Mouse (Mus musculus): ENCODE results near the gene 4933428G20Rik. TPM values are rescaled to one million over a fixed set of nuclear protein-coding genes. Genes with fewer than 3 reads are reported as not detected.

Gene 4933428G20Rik
- polyA plus RNA-seq, 1 experiment from 2014 or later: not detected

DNA sequence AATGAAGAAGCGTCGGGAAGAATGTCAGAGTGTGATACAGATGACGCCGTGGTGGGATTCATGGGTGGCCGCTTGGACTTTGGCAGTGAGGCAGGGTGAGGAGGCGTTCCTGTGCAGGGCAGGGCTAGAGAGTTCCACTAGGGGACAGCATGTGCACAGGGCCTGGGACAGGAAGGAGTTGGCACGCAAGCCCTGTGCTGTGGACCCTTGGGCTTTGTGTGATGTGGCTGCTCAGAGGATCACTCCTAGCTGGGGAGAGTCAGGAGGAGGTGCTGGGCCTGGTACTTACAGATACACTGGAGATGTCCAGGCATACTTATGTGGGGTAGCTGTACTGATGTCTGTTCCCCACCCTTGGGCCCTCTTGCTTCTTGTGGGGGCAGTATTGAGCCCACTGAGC is 30.3 kb downstream of the 4933428G20Rik start:
- no peak overlapping the region for H3K27ac ChIP-seq
- 97% methylated on average over 7 of the region's 7 CpGs for WGBS (ENCODE audit: missing documents)
- H3K36me3 ChIP-seq (ENCODE audit: inconsistent target): peaks cover 66% of the 10 kb centered on the region; the same call in 1 of the 2 replicates
- no peaks in the 10 kb centered on the region for H3K79me2 ChIP-seq (ENCODE audit: inconsistent target)
- H3K4me3 ChIP-seq (ENCODE audit: inconsistent target): no peak overlapping the region

DNA sequence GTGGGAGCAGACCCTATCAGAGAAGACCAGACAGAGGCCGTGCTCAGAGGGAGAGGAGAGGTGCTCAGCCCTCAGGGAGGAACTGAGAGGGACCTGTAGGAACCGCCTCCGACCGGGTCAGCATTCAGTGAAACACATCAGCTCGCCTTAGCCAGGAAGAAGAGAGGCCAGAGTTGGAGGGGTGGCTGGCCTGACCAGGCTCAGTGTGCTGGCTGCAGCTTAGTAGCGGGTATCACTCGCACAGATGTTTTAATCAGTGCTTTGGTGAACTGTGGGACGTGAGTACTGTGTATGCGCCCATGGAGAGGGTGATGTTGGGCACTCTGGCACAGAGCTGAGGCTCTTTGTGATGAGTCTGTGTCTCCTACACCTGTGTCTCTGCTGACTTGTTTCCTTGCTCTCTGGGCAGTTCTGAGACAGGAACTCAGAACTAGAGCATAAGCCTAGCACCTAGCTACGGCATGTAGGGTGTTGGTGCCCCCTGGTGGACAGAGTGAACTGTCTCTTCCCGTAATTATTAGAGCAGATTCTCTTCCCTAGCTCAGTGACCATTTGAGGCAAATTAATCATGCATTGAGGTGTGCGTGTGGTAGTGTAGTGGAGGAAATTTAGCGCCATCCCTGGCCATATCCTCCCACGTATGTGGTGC is 31.4 kb downstream of the 4933428G20Rik start:
- 66% methylated on average over 14 of the region's 14 CpGs for WGBS (ENCODE audit: missing documents)
- Histone ChIP-seq H3K27ac (no peak overlapping the region), H3K79me2 (ENCODE audit: inconsistent target) (no peaks in the 10 kb centered on the region), H3K4me3 (ENCODE audit: inconsistent target) (no peak overlapping the region), H3K36me3 (ENCODE audit: inconsistent target) (peaks cover 69% of the 10 kb centered on the region)

DNA sequence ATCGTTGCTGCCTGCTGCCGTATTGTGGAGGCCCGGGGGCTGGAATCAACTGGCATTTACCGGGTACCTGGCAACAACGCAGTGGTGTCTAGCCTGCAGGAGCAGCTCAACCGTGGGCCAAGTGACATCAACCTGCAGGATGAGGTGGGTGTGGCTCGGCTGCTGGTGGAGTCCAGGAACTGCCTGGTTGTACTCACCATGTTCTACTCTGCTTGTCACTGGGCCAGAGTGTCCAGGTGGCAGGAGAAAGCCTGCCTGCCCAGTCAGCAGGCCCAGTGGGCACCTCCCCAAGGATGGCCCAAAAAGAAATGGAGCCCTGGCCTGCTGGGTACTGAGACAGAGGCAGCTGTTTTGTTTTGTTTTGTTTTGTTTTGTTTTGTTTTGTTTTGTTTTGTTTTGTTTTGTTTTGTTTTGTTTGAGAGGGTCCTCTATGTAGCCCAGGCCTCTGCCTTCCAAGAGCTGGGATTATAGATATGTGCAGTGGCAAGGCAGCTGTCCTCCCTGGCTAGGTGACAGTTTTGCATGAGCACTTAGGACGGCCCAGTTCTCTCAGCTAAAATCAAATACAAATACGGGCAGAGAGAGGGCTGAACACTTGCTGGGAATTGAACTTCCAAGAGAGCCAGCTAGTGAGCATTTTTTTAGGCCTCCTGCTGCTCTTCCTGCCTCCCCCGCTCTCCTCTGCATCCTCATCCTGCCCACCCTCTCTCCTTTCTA is 33.5 kb downstream of the 4933428G20Rik start:
- Histone ChIP-seq H3K36me3 (ENCODE audit: inconsistent target) (peaks cover 66% of the 10 kb centered on the region), H3K27ac (no peak overlapping the region), H3K79me2 (ENCODE audit: inconsistent target) (no peaks in the 10 kb centered on the region), H3K4me3 (ENCODE audit: inconsistent target) (no peak overlapping the region)
- WGBS (ENCODE audit: missing documents): 93% methylated on average over 10 of the region's 10 CpGs

- H3K36me3 ChIP-seq (ENCODE audit: inconsistent target): peaks cover 67% of the 10 kb centered on the region
- H3K4me3 ChIP-seq (ENCODE audit: inconsistent target): no peak overlapping the region
- no peak overlapping the region for H3K27ac ChIP-seq
- 93% methylated on average over 12 of the region's 12 CpGs for WGBS (ENCODE audit: missing documents)
- H3K79me2 ChIP-seq (ENCODE audit: inconsistent target): no peaks in the 10 kb centered on the region
Measured at GRCm38 (mm10) chr11:97465957-97466356, 34.2 kb downstream of the 4933428G20Rik start.

- Histone ChIP-seq H3K79me2 (ENCODE audit: inconsistent target) (no peaks in the 10 kb centered on the region), H3K36me3 (ENCODE audit: inconsistent target) (peaks cover 69% of the 10 kb centered on the region), H3K4me3 (ENCODE audit: inconsistent target) (no peak overlapping the region), H3K27ac (no peak overlapping the region)
- WGBS (ENCODE audit: missing documents): 95% methylated on average over 4 of the region's 4 CpGs
Measured at GRCm38 (mm10) chr11:97463991-97464390, 36.1 kb downstream of the 4933428G20Rik start.

DNA sequence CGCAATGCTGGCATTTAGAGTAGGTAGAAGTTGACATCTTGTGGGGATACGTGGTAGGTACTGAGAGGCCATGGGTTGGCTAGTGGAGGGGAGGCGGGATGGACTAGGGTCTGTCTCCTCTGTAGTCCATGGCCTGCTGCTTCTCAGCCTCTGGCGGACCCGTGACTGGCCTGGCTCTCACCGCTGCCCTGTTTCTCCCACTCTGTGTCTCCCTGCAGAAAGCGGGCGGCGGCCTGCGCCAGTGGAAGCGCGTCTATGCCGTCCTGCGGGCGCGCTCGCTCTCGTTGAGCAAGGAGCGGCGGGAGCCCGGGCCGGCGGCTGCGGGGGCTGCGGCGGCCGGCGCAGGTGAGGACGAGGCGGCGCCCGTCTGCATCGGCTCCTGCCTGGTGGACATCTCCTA is 37.0 kb downstream of the 4933428G20Rik start:
- WGBS (ENCODE audit: missing documents): 95% methylated on average over 33 of the region's 33 CpGs
- Histone ChIP-seq H3K27ac (no peak overlapping the region), H3K79me2 (ENCODE audit: inconsistent target) (no peaks in the 10 kb centered on the region), H3K4me3 (ENCODE audit: inconsistent target) (no peak overlapping the region), H3K36me3 (ENCODE audit: inconsistent target) (peaks cover 76% of the 10 kb centered on the region)

GRCm38 (mm10) chr11:97462538-97462937 is 37.6 kb downstream of the 4933428G20Rik start:
- H3K79me2 ChIP-seq (ENCODE audit: inconsistent target): no peaks in the 10 kb centered on the region
- peaks cover 73% of the 10 kb centered on the region for H3K36me3 ChIP-seq (ENCODE audit: inconsistent target)
- no peak overlapping the region for H3K27ac ChIP-seq
- H3K4me3 ChIP-seq (ENCODE audit: inconsistent target): no peak overlapping the region
- 89% methylated on average over 6 of the region's 6 CpGs for WGBS (ENCODE audit: missing documents)

DNA sequence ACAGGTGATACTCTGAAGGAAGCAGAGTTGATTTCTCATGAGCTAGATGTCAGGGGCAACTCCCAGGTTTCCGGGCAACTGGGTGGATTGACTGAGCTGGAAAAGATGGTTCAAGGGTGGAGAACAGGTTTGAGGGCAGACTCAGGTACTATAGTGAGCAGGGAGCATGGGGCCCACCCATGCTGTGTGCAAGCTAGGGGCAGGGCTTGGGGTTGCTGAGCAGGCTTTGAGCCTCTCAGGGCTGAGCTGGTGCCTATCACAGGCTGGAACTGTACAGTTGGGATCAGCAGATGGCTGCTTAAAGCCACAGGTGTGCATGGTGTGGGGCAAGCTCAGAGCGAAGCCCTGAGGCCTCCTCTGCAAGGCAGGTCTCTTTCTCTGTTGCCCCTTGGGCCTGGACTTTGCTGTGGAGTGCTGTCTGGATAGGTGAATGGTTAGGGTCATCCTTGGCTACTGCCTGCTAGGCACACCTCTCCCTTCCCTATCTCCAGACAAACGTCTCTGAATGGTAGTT is 38.8 kb downstream of the 4933428G20Rik start:
- Histone ChIP-seq H3K4me3 (ENCODE audit: inconsistent target) (no peak overlapping the region), H3K27ac (no peak overlapping the region), H3K36me3 (ENCODE audit: inconsistent target) (peaks cover 71% of the 10 kb centered on the region), H3K79me2 (ENCODE audit: inconsistent target) (no peaks in the 10 kb centered on the region)
- WGBS (ENCODE audit: missing documents): 88% methylated on average over 3 of the region's 3 CpGs

DNA sequence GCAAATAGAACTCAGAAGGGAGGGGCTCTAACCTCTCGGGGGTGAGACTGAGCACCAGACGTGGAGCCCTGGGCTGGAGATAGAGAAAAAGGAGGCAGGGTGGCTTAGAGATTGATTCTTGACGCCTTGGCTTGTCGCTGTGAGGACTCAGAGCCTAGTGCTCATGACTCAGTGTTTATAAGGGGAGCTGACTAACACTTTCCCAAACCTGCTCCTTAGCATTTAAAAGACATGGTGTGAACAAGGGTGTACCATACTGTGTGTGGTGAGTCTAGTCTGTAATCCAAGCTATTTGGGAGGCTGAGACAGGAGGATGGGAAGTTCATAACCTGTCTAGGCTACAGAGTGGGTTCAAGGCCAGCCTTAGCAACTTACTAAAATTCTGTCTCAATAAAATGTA is 43.0 kb downstream of the 4933428G20Rik start:
- no peak overlapping the region for H3K4me3 ChIP-seq (ENCODE audit: inconsistent target)
- no peak overlapping the region for H3K27ac ChIP-seq
- WGBS (ENCODE audit: missing documents): 93% methylated on average over 4 of the region's 4 CpGs
- peaks cover 75% of the 10 kb centered on the region; the same call in 1 of the 2 replicates for H3K36me3 ChIP-seq (ENCODE audit: inconsistent target)
- no peaks in the 10 kb centered on the region for H3K79me2 ChIP-seq (ENCODE audit: inconsistent target)

- peaks cover 45% of the 10 kb centered on the region; the same call in 1 of the 2 replicates for H3K36me3 ChIP-seq (ENCODE audit: inconsistent target)
- H3K27ac ChIP-seq: no peak overlapping the region
- no peak overlapping the region for H3K4me3 ChIP-seq (ENCODE audit: inconsistent target)
- no peaks in the 10 kb centered on the region for H3K79me2 ChIP-seq (ENCODE audit: inconsistent target)
- WGBS (ENCODE audit: missing documents): 94% methylated on average over 13 of the region's 15 CpGs
Measured at GRCm38 (mm10) chr11:97451625-97452024, 48.5 kb downstream of the 4933428G20Rik start.

GRCm38 (mm10) chr11:97450305-97450922 is 49.7 kb downstream of the 4933428G20Rik start:
- Histone ChIP-seq H3K27ac (no peak overlapping the region), H3K79me2 (ENCODE audit: inconsistent target) (no peaks in the 10 kb centered on the region), H3K36me3 (ENCODE audit: inconsistent target) (peaks cover 44% of the 10 kb centered on the region; the same call in 1 of the 2 replicates), H3K4me3 (ENCODE audit: inconsistent target) (no peak overlapping the region)
- WGBS (ENCODE audit: missing documents): 85% methylated on average over 10 of the region's 10 CpGs

GRCm38 (mm10) chr11:97449601-97450293 is 50.4 kb downstream of the 4933428G20Rik start:
- 48% methylated on average over 15 of the region's 15 CpGs for WGBS (ENCODE audit: missing documents)
- Histone ChIP-seq H3K27ac (no peak overlapping the region), H3K79me2 (ENCODE audit: inconsistent target) (no peaks in the 10 kb centered on the region), H3K4me3 (ENCODE audit: inconsistent target) (no peak overlapping the region), H3K36me3 (ENCODE audit: inconsistent target) (peaks cover 50% of the 10 kb centered on the region; the same call in 1 of the 2 replicates)

- Histone ChIP-seq H3K36me3 (ENCODE audit: inconsistent target) (peaks cover 45% of the 10 kb centered on the region; the same call in 1 of the 2 replicates), H3K4me3 (ENCODE audit: inconsistent target) (no peak overlapping the region), H3K79me2 (ENCODE audit: inconsistent target) (no peaks in the 10 kb centered on the region; the same call in 1 of the 2 replicates), H3K27ac (no peak overlapping the region)
- 67% methylated on average over 11 of the region's 11 CpGs for WGBS (ENCODE audit: missing documents)
Measured at GRCm38 (mm10) chr11:97448611-97449394, 51.3 kb downstream of the 4933428G20Rik start.

DNA sequence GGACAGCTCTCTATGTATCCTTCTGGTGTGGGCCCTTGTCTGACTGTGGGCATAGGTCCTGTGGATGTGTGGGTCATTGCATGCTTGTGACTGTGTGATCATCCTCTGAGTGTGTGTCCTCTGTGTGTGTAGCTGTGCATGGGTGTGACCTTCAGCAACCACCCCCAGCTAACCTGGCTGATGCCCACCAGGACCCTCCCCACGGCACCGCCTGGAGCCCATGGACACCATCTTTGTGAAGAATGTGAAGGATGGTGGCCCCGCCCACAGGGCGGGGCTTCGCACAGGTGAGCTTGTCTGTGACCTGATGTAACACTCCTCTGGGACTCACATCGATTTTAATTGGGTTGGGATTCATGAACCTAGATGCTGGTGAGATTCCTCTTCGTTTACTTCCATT is 52.2 kb downstream of the 4933428G20Rik start:
- Histone ChIP-seq H3K27ac (no peak overlapping the region), H3K4me3 (ENCODE audit: inconsistent target) (no peak overlapping the region), H3K79me2 (ENCODE audit: inconsistent target) (peaks cover 5% of the 10 kb centered on the region; the same call in 1 of the 2 replicates), H3K36me3 (ENCODE audit: inconsistent target) (peaks cover 38% of the 10 kb centered on the region; the same call in 1 of the 2 replicates)
- WGBS (ENCODE audit: missing documents): 89% methylated on average over 7 of the region's 7 CpGs
